Mouse (Mus musculus): Measurements from ENCODE around the gene Arl4c.
A peak's percentile ranks its signal among the peaks of the same experiment; 100 is the strongest.

The Arl4c gene

DNA sequence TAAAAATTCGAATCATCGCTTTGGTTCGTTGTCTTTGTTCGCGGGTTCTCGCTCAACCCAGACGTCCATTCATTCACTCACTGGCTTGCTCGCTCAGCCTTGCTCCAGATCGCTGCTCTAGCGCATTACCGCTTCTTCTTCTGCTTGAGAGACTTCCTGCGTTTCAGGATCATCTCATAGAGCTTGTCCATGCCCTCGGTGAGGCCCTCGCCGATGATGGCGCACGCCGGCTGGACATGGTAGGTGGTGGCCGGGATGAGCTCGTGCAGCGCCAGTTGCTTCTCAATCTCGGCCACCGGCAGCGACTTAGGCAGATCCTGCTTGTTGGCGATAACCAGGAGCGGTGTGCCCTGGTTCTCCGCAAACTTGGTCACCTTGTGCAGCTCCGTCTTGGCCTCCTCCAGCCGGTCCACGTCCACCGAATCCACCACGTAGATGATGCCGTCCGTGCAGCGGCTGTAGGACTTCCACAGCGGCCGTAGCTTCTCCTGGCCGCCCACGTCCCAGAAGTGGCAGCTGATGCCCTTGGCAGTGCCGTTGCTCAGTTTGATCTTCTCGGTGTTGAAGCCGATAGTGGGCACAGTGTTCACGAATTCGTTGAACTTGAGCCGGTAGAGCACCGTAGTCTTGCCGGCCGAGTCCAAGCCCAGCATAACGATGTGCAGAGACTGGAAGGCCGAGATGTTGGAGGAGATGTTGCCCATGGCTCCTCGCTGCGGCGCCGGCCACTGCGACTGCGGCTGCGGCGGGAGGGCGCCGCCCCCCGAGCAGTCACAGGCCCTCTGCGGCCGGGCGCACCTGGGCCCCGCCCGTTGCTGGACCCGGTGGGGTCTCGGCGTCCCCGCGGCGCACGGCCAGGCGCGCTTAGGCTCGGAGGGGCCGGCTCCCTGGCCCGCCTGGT, 810 bp downstream of the Arl4c start:
- peak; percentile 26 for DNase-seq (ENCODE audit: low spot score)

DNA sequence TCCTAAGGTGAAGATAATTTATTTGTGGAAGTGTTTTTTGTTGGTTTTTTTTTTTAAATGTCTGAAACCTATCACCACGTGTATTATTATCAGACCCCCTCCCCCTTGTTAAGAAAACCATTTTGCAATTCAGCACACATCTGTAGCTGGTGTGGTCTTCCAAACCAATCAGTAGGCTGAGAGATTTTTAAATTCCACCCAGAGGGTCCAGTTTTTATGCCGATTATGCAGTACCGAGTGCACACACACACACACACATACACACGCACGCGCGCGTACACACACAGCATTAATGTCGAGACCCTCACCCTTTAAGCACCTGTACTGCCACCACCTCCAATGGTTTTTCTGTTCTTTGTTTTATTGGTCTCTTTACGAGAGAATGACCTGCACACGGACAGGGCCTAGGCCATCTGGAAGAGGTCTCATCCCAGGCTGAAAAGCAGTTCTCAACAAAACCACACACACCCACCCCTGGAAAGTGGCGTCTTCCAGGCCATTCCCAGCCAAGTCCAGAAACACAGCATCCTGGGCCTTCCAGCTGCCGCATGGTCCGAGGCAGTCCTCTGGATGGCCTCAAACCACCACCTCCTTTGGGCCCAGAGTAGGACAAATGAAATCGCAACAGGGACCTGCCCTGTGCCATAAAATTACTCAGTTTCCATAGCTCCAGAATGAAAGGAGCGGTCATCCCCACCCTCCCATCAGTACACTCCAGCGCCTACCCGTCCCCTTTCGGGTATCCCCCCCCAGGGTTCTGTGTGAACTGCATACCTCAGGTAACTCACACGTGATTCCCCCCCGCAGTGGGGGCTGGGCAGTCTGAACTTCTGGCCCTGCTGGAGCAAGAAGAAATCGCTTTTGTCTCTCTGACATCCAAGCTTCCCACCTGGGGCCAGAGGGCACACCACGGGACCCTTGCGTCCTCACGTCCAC, 1.9 kb downstream of the Arl4c start:
- peak; percentile 31 for DNase-seq (ENCODE audit: low spot score)

DNA sequence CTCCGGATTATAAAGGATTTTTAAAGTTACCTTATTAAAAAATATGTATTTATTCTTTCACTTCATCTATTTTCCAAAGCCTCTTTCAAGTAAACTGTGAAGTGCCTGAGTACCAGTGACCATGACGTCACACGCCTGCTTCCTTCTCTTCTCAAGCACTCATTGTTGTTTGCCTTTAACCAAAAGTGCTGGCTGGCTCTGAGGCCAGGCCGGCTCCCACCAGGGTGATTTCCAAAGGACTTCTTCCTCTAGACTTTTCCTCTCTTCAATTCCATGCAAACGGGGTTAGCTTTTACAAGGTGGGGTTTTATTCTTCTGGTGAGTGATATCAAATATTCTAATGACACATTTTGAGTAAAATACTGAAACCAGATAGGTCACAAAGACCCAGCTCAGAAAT, 2.6 kb downstream of the Arl4c start:
- DNase-seq (ENCODE audit: low spot score), result peak; percentile 85

DNA sequence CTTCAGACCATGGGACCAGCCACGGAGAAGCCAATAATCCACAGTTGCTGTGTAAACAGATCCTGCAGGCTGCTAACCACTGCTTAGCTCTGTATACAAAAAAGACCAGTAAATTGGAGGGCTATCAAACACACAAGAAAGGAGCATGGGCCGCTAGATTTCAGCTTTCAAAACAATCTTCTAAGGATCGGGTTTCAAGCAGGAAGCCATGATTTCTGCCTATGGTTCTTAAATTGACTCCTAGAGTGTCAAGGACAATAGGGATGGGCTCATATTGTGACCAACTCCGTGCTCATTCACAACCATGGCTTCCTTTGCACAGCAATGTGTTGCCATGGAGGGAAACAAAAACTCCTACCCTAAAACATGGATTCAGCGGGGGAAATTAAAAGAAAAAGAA, 3.1 kb downstream of the Arl4c start:
- DNase-seq (ENCODE audit: low spot score), result no peak

DNA sequence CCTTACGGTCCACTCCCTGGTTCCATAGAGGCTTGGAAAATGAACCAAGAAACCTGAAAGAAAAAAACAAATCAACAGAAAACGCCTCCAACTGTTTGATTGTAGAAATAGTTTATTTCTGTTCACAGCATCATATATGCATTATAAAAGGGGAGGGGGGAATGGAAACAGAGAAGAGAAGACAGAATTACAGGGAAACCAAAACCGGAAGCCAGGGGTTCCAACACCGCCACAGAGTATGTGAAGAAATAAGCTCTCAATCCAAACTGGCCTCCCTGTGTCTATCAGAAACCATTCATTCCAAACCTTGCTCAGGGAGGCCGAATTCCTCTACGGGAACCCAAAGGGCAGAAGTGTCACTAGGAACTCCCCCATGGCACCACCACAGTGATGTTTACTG, 3.9 kb downstream of the Arl4c start:
- no peak for DNase-seq (ENCODE audit: low spot score)

DNA sequence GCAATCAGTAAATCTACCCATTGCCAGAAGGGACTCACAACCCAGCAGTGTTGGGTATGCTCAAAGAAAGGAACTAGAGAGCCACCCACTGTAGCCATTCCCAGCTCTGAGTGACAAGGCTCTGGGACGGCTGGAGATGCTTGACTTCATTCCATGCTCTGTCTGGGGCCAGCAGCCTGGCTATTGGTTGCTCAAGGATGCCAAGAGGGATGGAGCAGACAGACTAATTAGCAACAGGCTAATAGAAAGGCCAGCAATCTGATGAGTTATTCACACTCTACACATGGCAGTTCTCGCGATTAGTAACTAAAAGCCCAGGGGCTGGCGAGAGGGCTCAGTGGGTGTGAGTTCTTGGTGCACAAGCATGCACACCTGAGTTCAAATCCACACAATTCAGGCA, 5.6 kb downstream of the Arl4c start:
- DNase-seq (ENCODE audit: low spot score), result no peak

DNA sequence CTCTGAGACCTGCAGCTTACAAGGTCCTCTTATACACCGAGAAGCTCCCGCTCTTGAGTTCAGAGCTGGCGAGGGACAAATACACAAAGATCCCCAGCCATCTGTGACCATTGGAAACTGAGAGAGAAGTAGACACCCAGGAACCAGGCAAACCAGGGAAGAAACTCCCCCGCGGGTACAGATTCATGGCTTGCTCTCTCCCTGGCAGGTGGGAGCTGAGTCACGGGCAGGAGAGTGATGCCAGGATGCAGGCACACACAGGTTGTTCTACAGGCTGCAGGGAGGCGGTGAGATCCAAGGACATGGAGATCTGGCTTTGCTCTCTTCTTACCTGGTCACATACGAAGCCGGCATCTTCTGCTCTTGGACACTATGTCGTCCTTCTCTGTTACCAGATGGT, 7.7 kb downstream of the Arl4c start:
- no peak for DNase-seq (ENCODE audit: low spot score)

DNA sequence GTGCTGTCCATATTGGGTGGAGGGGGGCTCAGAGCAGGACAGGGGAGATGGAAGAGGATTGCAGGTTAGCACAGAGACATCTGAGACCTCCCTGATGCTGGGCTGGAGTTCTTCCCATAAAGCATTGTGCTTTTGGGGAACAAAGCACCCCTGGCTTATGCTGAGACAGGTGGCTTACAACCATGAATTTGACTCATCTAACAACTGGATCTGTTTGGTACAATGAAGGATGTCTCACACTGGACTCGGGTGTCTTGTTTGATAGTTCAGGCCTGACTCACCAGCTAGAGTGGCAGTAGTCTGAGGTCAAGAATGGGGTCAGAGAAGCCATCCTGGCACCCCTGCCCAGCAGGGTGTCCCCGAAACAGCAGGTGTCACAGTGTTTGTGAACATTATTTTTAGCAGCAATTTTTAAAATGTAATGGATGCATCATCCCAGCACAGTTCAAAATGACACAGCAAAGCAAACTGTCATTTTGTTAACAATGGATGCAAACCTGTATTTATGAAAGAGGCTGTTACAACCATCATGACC, 9.7 kb downstream of the Arl4c start:
- DNase-seq (ENCODE audit: low spot score), result no peak

DNA sequence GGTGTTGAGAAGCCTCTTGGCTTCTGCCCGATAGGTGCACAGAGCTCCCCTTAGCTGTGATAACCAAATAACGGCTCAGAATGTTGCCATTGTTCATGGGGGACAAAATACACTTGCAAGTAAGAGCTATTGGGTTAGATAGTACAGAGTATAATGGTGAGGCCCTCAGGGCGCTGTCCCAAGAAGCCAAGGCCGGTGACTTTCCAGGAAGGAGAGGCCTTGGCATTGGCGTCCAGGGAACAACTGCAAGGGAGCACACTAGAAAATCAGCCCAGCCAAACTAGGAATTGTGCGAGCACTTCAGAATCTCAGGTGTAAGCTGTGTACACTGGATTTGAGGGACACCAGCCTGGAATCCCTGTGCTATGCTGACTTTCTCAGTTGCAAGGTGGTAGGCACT, 11.4 kb downstream of the Arl4c start:
- DNase-seq (ENCODE audit: low spot score), result no peak

DNA sequence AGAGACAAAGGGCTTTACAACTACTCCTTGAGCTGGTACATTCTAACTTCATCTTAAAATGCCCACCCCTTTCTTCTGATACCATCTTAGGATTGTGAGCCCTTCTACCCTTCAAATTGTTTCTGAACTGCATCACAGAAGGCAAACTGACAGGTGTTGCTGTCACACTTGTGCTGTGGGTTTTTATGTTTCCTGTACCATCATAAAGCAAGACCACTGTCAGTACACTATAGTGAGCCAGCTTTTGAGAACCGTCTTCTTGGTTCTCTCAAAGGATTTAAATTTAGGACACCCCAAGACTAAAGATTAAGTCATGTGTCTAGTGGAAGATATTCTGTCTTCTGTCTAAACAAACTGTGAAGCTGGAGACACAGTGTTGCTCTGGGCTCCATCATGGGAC, 17.3 kb downstream of the Arl4c start:
- DNase-seq (ENCODE audit: low spot score), result no peak

DNA sequence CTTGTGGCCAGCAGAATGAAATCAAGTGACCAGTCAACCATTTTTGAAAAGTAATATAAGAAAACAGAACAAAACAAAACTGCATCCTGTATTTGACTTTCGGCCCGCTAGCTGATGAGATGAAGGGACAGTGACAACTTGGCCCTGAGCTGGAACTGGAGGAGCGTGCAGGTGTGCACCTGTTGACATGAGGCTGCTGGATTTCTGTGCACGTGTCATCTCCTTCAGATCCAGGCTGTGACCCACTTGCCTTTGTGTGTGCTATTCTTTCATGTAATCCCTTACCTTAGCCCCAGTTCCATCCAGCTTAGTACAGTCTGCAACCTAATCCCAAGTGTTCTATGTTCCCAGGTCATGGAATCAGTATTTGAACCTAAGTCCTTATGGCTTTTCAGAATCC, 20.4 kb downstream of the Arl4c start:
- no peak for DNase-seq (ENCODE audit: low spot score)

DNA sequence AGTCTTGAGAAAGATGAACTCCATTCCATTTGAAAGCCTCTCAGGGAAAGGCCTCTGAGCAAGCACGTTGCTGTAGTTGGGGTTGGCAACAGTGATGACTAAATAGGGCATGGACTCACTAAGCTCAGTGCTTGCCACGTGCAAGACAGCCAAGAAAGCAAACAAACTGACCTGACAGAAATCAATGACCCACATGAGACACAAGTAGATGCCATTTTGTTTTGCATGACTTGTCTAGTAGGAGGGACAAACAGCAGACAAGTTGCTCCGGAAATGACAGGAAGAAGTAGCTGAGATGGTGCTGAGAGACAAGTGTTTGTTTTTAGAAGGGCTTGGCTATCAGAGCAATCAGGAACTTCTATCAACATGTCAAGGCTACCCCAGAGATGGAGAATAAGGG, 21.2 kb downstream of the Arl4c start:
- DNase-seq (ENCODE audit: low spot score), result no peak

DNA sequence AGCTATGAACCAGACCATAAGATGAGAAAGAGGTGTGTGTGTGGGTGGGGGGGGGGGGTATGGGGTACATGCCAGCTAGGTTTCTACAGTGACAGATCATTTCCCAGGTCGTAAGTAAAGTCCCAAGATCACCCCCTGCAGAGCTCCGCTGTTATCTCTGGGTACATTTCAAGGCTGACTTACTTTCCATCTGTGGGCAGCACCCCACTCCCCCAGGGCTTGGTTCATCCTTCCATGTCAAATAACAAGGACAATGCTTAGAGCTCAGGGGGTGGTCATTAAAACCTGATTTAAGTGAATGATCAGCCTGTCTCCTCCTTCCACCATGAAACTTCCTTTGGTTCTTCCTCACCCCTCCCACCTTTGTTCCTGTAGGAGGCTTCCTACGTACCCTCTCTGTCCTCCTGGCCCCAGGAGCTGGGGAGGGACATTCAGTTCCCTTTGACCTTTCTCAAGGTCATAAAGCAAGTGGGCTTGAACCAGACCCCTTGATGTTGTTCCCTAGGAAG, 23.7 kb downstream of the Arl4c start:
- DNase-seq (ENCODE audit: low spot score), result no peak

DNA sequence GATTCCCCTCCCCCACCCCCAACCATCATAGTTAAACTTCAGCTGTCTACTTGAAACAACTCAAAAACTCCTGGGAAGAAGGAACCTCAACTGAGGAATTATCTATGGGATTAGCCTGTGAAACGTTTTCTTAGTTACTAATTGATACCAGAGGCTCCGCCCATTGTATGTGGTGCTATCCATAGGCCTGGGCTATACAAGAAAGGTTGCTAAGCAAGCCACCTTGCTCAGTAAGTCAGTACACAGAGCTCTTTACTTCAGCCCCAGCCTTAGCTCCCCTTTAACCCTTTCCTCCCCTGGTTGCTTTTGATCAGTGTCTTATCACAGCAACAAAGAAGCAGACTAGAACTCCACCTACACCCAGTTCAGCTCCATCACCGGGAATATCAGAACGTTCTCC, 31.2 kb downstream of the Arl4c start:
- no peak for DNase-seq (ENCODE audit: low spot score)

DNA sequence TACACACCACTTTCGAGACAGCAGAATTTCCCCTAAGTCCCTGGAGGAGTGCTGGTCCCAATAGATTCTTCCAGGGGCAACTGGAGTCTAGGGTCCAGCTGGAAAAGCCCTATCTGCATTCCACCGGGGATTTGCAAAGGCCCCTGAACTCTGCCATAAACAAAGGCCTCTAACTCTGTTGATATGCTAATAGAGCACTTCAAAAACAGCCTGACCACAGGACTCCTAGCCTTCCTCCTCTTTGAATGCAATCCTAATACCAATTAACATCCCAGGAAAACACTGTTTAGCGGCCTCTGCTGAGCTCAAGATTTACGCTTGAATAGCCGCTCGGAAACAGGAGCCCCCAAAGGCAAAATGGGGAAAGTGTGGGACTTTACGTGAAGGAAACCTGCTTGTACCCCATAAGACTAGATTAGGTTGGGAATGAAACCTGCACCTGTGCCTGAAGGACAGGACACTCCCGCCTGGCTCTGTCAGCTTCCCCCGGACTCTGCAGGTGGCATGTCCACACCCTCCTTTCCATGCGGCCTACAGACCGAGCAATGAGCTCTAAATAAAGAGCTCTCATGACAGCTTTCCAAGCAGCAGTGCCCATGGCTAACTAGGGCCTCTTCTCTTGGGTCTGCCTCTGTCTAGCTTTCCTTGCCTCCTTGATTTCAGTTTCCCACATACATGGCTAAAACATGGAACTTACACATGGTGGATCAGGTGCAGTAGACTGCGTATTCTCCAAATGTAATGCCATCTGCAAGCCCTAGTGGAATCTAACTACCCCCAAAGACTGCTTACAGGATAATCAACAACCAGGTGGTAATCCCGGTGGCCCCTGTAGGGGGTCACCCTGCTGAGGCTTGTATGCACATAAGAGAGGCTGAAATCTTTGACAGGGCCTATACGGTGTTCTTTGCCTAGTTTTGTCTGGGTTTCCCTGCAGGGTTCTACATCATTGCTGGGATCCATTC, 32.9 kb downstream of the Arl4c start:
- no peak for DNase-seq (ENCODE audit: low spot score)

DNA sequence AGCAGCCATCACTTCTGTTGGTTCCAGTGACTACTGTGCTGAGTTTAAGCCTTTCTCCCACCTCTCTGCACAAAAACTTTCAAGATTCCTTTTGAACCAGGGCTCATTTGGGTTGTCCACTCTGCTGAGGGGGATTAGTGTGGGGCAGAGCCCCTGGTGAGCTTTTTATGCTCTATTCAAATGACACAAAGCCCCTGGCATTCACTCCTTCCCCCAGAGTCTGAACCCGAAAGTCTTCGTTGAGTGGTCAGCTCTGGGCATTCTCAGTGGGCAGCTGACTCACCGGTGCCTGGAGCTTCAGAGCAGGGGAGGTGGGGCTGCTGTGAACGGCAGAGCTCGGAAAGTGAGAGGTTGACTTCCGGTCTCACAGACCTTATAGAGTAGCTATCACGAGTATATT, 33.7 kb downstream of the Arl4c start:
- no peak for DNase-seq (ENCODE audit: low spot score)

DNA sequence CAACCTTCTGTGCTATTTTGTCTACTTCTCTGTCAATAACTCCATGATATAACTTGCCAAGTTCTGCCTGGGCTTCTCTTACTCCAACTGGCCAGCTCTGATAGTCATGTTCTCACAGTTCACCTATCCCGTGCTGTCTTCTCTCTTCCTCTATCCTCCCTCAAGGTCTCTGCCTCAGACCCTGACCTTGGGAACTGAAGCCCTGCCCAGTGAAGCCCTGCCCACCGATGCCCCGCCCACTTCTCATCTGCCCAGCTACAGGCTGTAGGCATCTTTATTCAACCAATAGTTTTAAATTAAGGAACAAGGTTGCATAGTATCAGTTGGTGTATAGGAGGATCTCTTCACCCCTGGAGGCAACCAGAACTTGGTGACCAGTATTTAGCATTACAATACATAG, 37.4 kb downstream of the Arl4c start:
- no peak for DNase-seq (ENCODE audit: low spot score)

DNA sequence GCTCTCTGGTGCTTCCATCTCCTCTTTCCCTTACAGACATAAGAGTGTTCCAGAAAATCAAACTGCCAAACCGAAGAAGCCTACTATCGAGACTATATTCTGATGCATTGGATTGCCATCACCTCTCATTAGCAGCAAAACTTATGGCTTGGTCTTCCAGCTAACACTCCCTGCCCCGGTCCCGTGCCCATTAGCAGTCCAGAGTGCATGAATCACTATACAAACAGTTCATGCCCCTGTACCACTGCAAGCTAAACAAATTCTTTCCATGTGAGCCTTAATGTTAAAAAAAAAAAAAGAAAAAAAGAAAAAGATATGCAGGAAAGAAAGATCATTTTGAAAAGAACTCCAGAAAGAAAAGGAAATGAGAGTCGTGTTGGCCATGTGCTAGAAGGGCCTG, 39.3 kb downstream of the Arl4c start:
- no peak for DNase-seq (ENCODE audit: low spot score)

DNA sequence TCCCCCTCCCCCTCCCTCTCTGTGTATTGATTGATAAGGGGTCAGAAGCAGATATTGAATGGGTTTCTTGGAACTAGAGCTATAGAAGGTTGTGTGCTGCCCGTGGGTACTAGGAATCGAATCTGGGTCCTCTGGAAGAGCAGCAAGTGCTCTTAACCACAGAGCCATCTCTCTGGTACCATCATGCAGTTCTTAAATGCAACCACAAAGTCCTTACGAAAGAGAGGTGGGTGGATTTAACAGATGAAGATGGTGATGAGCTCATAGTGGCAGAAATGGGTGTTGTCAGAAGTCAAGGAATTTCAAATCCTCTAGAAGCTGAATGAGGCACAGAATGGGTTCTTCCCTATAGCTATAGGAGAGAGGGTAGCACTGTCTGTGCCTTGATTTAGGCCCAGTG, 40.8 kb downstream of the Arl4c start:
- no peak for DNase-seq (ENCODE audit: low spot score)

DNA sequence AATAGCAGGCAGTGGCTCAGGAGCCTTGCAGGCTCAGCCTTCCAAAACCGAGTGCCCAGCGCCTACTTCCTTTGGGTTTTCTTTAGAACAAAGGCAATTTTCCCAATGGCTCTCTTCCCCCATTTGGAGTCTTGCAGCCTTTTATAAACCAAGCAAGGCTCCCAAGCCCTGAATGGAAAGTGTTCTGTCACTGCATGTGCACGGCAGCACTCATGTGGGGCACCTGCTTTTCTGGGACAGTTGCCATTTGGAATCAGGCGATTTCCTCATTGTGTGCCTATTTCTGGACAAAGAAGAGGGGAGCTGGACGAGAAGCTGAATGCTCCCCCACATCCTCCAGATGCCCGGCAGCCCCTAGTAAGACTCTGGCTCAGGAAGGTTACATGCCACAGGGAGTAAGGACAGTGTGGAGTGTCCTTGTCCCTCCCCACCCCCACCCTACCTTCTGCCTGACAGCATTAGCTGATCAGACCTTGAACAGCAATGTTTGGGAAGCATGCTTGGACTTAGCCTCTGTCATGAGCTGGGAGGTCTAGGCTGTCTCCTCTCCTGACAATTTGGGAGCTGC, 43.6 kb downstream of the Arl4c start:
- DNase-seq (ENCODE audit: low spot score), result peak; percentile 66

DNA sequence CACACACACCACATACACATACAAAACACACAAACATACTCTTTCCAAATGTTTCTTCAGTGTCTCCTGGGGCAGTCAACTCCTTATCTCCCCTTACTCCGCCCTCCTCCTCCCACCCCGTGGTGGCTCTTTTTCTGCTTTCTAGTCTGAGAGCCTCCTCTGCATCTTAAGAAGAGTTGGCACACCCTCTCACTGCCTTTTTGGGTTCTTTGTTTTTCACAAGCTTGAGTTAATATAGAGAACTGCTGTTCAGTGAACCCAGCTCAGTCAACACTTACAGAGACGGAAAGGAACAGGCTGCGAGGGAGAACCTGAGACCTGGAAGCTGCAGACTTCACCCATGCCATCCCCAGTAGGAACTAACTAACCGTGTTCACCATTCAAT, 45.9 kb downstream of the Arl4c start:
- no peak for DNase-seq (ENCODE audit: low spot score)

Data from lung, postnatal 25 days (tissue).